Comparison of ENCODE assay signal across 22 mouse cellular contexts in genomic region chr12:14186689-14187195, GRCm38 (mm10). TPM values are rescaled to one million over a fixed set of nuclear protein-coding genes. Genes with fewer than 3 reads are reported as not detected.
DNase-seq lines count a peak whose midpoint lies in the region; ATAC-seq and TF ChIP-seq lines count a peak whose summit lies in the region.
"Had no signal": no experiment of that assay in that cellular context is flagged by ENCODE, and none has a peak within 500 bp of the region (broad histone marks: within the 10 kb centered on the region; RNA-seq: fewer than 3 reads in every experiment).

No protein-coding gene starts in this region.

- DNase-seq in intestine, embryonic 14.5 days (ENCODE audit: low spot score), result no peak
- no peak for DNase-seq in kidney, adult 18-20 months
- DNase-seq in retina, embryonic 14.5 days (ENCODE audit: low spot score), result no peak
- no peak for DNase-seq in ovary, postnatal 14 days (ENCODE audit: low spot score)
- no peak for DNase-seq in embryo, embryonic 10.5 days (ENCODE audit: low spot score)
- DNase-seq: adrenal gland, adult 2 months; adrenal gland, adult 8-10 months; adrenal gland, postnatal 10 days; adrenal gland, postnatal 14 days; adrenal gland, postnatal 25 days; adrenal gland, postnatal 36 days; B cell, adult 2 months; cerebellum, adult 11 months; cerebellum, adult 11-12 months had no signal

- H3K27me3 ChIP-seq in intestine, embryonic 14.5 days (replicated peaks; ENCODE audit: control insufficient read depth, insufficient read depth, low read length), result no peaks in the 10 kb centered on the region
- no peaks in the 10 kb centered on the region for H3K27me3 ChIP-seq in intestine, embryonic 15.5 days (replicated peaks)
- H3K27me3 ChIP-seq in intestine, embryonic 16.5 days (replicated peaks; ENCODE audit: control insufficient read depth, insufficient read depth, low read length), result no peaks in the 10 kb centered on the region
- no peaks in the 10 kb centered on the region for H3K27me3 ChIP-seq in intestine, postnatal 0 days (replicated peaks; ENCODE audit: control insufficient read depth, insufficient read depth, low read length)
- H3K27me3 ChIP-seq: CH12.LX, Patski had no signal

- H3K9me3 ChIP-seq in intestine, embryonic 14.5 days (ENCODE audit: control insufficient read depth, low read length), result no peaks in the 10 kb centered on the region
- H3K9me3 ChIP-seq in intestine, embryonic 15.5 days, result no peaks in the 10 kb centered on the region
- no peaks in the 10 kb centered on the region for H3K9me3 ChIP-seq in intestine, embryonic 16.5 days (ENCODE audit: control insufficient read depth, low read length)
- no peaks in the 10 kb centered on the region for H3K9me3 ChIP-seq in intestine, postnatal 0 days (ENCODE audit: control insufficient read depth)
- H3K9me3 ChIP-seq: G1E had no signal

- peak; percentile 64 for ATAC-seq in intestine, embryonic 14.5 days (replicated peaks; ENCODE audit: low FRiP score, low TSS enrichment, low read depth)
- ATAC-seq in intestine, embryonic 15.5 days, result peak; percentile 91
- peak; percentile 93 for ATAC-seq in intestine, embryonic 16.5 days
- peak; percentile 69; the same call in 1 of the 2 replicates for ATAC-seq in intestine, postnatal 0 days
- ATAC-seq: activated CD4-positive, CD25-positive, alpha-beta regulatory T cell, adult 4 months; CD4-positive, CD25-positive, alpha-beta regulatory T cell, adult 4 months; Patski had no signal

- H3K4me2 ChIP-seq in intestine, embryonic 14.5 days (ENCODE audit: low read length), result no peak overlapping the region
- no peak overlapping the region for H3K4me2 ChIP-seq in intestine, embryonic 15.5 days (replicated peaks)
- H3K4me2 ChIP-seq in intestine, embryonic 16.5 days (ENCODE audit: low read depth, low read length), result no peak overlapping the region
- no peak overlapping the region for H3K4me2 ChIP-seq in intestine, postnatal 0 days (replicated peaks; ENCODE audit: low read depth)

- no peaks in the 10 kb centered on the region for H3K4me1 ChIP-seq in intestine, embryonic 14.5 days (replicated peaks; ENCODE audit: control insufficient read depth, insufficient read depth, low read length)
- H3K4me1 ChIP-seq in intestine, embryonic 15.5 days (replicated peaks), result no peaks in the 10 kb centered on the region
- H3K4me1 ChIP-seq in intestine, embryonic 16.5 days (ENCODE audit: control insufficient read depth, insufficient read depth, low read length), result no peaks in the 10 kb centered on the region
- H3K4me1 ChIP-seq in intestine, postnatal 0 days (replicated peaks; ENCODE audit: control insufficient read depth, insufficient read depth, low read length), result no peaks in the 10 kb centered on the region; the same call in 1 of the 2 replicates

- no peak for TF ChIP-seq CTCF in intestine, postnatal 0 days (IDR thresholded peaks at IDR 0.05; ENCODE audit: low read depth)

- no peak overlapping the region for H3K4me3 ChIP-seq in intestine, embryonic 14.5 days (ENCODE audit: low read depth, low read length)
- no peak overlapping the region for H3K4me3 ChIP-seq in intestine, embryonic 15.5 days (replicated peaks)
- H3K4me3 ChIP-seq in intestine, embryonic 16.5 days (ENCODE audit: low read length), result no peak overlapping the region
- H3K4me3 ChIP-seq in intestine, postnatal 0 days (ENCODE audit: low read depth, low read length), result no peak overlapping the region

- 58% methylated on average over 3 of the region's 3 CpGs for WGBS in intestine, embryonic 14.5 days
- 68% methylated on average over 3 of the region's 3 CpGs for WGBS in intestine, embryonic 15.5 days
- 68% methylated on average over 3 of the region's 3 CpGs for WGBS in intestine, embryonic 16.5 days
- 39% methylated on average over 3 of the region's 3 CpGs for WGBS in intestine, postnatal 0 days

- H3K36me3 ChIP-seq in intestine, embryonic 14.5 days (ENCODE audit: control insufficient read depth, insufficient read depth, low read length), result no peaks in the 10 kb centered on the region
- H3K36me3 ChIP-seq in intestine, embryonic 15.5 days, result no peaks in the 10 kb centered on the region
- H3K36me3 ChIP-seq in intestine, embryonic 16.5 days (ENCODE audit: control insufficient read depth, insufficient read depth, low read length), result no peaks in the 10 kb centered on the region
- H3K36me3 ChIP-seq in intestine, postnatal 0 days (ENCODE audit: control insufficient read depth, insufficient read depth), result no peaks in the 10 kb centered on the region
- H3K36me3 ChIP-seq: G1E had no signal

- no peak overlapping the region for H3K27ac ChIP-seq in intestine, embryonic 14.5 days (ENCODE audit: low read depth)
- no peak overlapping the region for H3K27ac ChIP-seq in intestine, embryonic 15.5 days
- no peak overlapping the region for H3K27ac ChIP-seq in intestine, embryonic 16.5 days (ENCODE audit: low read length)
- no peak overlapping the region for H3K27ac ChIP-seq in intestine, postnatal 0 days (ENCODE audit: low read depth, low read length)

- H3K9ac ChIP-seq in intestine, embryonic 14.5 days (ENCODE audit: low read length), result no peak overlapping the region
- no peak overlapping the region for H3K9ac ChIP-seq in intestine, embryonic 15.5 days
- H3K9ac ChIP-seq in intestine, embryonic 16.5 days (ENCODE audit: low read depth, low read length), result no peak overlapping the region
- no peak overlapping the region for H3K9ac ChIP-seq in intestine, postnatal 0 days (ENCODE audit: low read depth, low read length)

RNA-seq across cellular contexts. Expression of gene Fam84a, which starts 34.9 kb away (rescaled TPM):
- polyA plus RNA-seq in intestine, embryonic 14.5 days (2014; fragmentation: Nextera tagmentation; extraction: Ambion mirVana), result 5.5 and 5.7 TPM in 2 replicates
- 6.5 and 7.4 TPM in 2 replicates for polyA plus RNA-seq in intestine, embryonic 15.5 days (2015; fragmentation: Nextera tagmentation; extraction: Ambion mirVana)
- polyA plus RNA-seq in intestine, embryonic 16.5 days (2015; fragmentation: Nextera tagmentation; extraction: Ambion mirVana), result 7.9 and 8.4 TPM in 2 replicates
- 15.6 and 22.4 TPM in 2 replicates for polyA plus RNA-seq in intestine, postnatal 0 days (2015; fragmentation: Nextera tagmentation; extraction: Ambion mirVana)
- polyA plus RNA-seq: CD4-positive, CD25-positive, alpha-beta regulatory T cell, adult 4 months; G1E had no signal
